Mouse (Mus musculus) cerebellum, postnatal 10 days (tissue): ENCODE measurements at regions not wholly inside any gene's neighbourhood (a gene's known extent, or its start where the extent isn't known, plus 50 kb on each side); places are given as distances from the start of the nearest gene placed in this dataset.
A peak's percentile ranks its signal among the peaks of the same experiment; 100 is the strongest.

Source experiments
- DNase-seq, 2 experiments: peaks; one replicate each; pipeline ENCODE4 v3.0.0; 2021; ENCODE audit warnings: mixed read lengths in 2 of 2

DNA sequence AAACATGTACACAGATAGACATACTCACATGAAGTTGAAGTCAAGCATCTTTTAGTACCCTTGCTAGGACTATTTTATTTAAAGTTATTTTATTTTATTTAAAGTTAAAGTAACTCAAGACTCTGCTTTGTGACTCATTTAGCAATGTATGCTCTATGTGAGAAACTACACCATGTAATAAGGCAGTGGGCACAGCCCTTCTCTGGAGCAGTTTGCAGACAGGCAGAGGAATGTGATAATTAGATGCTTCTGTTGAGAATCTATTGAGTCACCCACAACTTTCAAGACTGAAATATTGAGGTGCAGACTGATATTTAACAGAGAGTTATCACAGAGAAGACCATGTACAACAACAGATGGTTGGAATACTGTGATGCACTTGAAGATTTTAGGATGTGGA lies 825.2 kb upstream of the Cntn5 start:
- DNase-seq, result no peak

DNA sequence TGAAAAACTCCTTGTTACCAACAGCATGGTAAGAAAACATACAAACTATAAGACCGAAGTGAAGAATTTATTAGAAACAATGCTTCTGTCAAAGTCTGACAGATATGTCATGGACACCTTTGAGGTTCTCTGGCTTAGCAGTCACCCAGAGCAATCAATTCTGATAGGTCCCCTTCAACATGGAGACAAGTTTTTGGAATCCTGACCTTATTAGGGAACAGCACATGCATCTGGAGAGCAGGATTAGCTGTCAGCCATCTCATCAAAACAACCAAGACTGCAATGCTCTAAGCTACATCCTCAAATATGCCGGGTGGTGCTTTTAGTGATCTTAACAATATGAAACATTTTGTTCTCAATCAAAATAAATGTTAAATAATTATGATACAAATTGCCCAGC lies 817.2 kb upstream of the Cntn5 start:
- no peak for DNase-seq

DNA sequence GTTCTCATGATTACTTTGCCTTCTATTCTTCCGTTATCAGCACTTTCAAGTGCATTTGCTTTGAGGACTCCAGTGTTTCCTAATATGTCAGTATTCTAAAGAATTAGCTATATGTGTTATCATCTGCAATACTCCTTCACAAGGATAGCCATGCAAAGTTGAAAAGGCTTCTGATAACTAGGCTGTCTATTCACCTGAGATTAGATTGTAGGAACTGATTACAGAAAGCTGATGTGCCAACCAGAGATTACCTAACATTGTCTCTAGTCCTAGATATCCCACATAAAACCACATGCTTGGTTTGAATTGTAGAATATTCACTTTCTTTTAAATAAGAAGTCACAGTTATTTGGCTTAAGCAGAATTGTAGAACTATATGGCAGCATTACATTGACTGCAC lies 800.1 kb upstream of the Cntn5 start:
- DNase-seq, result no peak

DNA sequence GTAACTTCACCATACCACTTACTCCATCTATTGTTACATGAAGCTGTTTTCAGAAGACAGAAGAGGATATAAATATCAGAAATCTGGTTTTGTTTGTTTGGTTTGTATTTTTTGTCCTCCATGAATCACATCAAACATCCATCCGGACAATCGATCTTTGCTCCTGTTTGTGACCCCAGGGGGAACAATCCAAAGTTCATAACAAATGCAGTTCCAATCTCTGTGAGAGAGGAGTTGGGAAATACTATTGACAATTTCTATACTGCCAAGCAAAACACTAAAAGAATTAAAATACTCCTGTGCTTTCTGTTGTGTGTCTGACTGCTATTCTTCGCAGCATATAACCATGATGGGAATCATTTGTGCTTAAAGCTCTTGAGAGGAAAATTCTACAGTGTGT lies 798.6 kb upstream of the Cntn5 start:
- no peak for DNase-seq

DNA sequence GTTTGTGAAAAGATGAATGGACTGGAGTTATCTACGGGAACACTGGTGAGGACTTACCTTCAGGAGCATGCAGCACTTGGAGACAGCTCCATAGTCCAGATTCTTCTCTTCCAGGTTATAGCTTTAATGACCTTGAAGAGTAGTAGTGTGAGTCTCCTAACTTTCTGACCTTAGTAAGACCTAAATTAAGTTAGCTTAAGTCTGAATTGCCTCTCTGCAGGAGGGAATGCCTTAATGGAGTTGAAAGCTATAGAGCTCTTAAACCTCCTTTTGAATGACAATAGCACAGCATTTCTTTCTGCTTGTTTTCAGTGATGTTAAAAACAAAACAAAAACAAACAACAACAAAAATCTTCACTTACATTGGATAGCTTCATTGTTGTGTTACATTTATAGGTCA lies 788.9 kb upstream of the Cntn5 start:
- DNase-seq, result no peak

DNA sequence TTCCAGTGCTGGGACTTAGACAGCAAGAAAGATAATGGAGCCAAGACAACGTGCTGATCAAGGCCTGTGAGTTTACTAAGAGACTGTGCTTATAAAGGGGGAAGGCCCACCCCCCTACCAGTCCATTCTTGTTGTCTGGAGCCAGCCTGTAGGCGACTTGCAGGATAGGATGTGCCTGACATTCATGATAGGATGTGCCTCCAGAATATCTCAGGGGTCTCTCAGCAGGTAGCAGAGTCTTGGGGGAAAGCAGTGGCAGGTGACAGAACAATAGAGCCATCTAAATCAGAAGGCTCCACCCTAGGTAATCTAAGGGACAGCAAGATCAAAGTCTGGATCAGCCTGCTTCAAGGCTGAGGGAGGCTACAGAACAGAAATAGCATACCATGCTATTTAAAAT lies 782.5 kb upstream of the Cntn5 start:
- no peak for DNase-seq

DNA sequence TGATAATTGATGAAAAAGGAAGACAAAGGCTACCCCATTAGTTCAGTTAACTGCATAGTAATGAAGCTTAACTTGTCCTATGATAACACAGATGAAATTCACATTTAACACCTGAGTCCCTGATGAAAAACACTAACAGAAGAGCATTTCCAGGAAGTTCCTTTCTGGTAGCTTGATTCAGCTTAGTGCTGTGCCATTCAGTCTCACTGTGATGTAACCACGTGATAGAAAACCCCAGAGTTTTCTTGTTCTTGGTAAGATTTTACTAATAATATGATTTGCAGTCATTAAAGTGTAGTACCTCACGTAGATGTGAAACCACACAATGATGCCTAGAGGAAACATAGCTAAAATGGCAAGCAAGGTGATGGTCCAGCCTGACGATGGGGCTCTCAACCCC lies 767.4 kb upstream of the Cntn5 start:
- DNase-seq, result no peak

DNA sequence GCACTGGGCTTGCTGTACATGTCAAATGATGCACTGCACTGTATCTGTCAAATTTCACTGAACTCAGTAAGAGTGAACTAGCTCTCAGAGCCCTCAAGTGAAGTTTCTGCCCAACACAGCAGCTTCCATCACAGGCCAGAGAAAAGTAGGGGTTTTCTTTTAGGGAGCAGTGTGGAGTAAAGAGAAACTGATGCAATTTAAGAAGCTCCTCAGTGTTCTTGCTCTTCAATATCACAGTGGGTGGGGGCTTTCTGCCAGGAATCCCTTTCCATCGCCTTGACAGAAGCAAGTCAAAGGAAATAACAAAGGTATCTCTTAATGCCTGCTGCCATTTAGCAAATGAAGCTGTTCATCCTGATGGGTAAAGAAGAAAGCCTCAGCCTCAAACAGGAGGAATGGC lies 766.7 kb upstream of the Cntn5 start:
- peak; percentile 2 to 15 for DNase-seq

DNA sequence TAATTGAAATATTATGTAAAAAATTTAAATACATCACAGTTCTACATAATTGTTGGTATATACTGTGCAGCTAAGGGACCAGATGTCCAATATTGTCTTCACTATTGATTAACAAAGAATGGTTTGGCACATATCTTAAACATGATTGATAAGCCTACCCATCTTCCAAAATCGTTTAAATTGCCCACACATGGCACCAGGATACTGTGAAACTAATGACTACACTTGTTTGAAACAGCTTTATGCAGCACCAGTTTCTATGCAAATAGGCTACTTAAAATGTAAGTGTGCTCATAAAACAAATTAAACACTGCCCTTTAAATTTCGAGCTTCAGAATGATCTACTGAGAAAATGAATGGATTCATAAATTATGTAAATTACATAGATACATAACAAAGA lies 724.9 kb upstream of the Cntn5 start:
- no peak for DNase-seq

DNA sequence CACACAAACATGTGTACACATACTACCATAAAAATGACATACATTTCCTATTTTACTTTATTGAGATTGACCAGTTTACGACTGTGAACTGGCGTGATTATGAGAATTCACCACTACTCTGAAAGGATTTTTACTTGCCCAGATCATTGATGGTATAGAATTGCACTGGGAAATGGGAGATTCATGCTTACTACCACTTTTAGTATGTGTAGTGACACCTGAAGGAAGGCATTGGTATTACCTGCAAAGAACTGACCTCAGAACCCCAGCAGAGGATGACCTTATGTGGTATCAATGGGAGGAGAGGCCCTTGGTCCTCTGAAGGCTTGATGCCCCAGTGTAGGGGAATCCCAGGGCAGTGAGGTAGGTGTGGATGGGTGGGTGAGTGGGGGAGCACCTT lies 699.8 kb upstream of the Cntn5 start:
- no peak for DNase-seq

DNA sequence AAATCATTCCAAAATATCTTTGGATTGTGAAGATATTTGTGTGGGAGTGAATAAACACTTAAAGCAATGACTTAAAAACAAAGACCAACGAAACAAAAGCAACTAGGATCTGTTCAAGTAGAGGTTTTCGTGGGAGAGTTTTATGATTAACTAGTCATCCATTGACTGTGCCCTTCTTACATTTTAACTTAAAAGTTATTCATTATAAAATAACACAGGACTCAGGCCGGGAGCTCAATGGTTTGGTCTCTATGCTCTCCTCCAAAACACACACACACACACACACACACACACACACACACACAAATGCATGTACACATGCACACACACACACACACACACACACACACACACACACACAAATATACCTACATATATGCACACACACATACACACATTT lies 699.3 kb upstream of the Cntn5 start:
- DNase-seq, result no peak

DNA sequence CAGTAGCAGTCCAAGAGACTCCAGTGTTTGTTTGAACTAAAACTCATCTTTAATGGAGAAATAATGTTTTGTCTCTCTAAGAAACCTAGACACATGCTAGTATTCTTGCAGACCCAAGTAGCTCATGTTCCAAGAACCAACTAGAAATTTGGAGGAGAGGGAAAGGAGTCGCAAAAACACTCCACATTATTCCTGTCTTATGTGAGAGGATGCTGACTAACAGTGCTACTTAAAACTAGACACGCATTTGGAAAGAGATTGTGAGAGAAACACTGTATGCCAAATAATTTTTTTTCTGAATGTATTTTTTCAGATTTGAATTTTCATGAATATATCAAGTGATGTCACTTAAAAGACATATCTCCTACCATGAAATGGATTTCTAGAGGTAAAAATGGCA lies 698.3 kb upstream of the Cntn5 start:
- DNase-seq, result no peak

DNA sequence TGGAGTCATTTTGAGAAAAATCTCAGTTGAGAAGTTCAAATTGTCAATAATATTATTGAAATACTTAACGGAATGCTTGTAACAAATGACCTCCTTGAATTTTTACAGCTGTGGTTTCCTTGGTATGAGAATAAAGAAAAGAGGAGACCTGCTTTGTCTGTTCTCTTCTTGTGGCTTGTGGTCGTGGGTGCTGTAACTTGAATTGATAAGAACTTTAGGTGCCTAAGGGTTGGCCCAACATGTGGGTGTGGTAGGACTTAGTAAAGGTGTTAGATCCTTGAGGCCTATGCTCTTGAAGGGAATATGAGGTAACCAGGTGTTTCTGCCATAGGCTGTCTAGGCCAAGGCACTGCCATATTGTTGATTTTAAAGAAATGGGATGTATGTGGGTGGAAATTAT lies 674.4 kb upstream of the Cntn5 start:
- DNase-seq, result no peak

DNA sequence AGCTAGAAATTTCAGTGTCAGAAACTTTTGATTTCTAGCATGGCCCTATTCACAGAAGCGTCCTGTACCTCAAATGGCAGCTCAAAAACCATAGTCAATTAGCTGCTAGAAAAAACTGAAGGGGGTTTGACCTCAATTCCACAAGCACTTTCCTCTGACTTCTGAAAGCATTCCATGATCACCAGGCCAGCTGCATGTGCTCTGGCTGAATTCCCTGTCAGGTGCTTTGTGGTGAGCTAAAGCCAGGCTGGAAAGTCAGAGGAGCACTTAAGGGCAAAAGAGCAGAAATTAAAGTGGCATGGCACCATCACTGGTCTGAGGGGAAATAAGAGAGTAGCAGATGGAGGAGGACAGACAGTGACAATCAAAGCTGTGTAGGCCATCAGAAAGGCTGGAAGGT lies 658.3 kb upstream of the Cntn5 start:
- no peak for DNase-seq

DNA sequence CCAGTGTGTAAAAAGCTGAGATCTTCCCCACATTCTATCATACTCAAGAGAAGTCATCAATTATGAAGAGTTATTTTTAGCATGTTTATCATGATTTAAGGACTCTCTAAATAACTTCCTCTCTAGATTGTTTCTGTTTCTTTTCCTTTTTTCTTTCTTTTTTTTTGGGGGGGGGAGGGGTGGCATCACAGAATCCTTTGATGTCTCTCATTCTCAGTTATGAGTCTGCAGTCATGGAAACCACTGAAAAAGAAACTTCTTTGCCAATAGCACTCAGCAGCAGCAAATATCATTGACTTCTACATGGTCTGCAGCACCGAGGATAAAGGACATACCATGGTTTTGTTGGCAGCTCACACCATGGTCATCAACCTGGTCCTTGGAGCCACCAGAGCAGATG lies 654.8 kb upstream of the Cntn5 start:
- DNase-seq, result no peak

DNA sequence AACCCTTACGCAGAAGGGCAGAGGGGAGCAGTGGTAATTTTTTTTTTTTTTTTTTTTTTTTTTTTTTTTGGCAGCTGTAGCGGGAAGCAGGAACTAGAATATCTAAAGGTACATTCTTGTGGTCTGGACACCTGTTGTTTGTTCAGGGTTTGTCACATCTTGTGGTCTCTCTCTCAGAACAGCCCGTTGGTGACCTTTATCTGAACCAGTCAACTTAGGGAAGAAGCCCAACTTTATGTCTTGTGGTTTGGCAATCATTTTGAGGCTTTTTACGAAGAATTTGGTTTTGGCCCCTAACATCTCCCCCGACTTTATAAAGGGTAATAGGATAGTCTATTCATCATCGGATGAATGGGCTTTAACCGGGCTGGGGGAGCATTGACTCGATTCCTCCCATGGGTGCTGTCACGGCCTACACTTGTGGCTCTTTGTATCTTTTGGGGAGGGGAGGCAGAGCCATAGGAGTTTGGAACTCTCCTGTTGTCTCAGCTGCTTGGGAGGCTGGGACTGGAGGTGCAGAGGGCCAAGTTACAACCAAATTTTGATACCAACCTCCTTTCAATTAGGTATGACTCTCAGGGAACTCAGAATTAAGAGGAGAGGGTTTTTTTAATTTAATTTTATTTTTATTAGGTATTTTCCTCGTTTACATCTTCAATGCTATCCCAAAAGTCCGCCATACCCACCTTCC lies 609.4 kb upstream of the Cntn5 start:
- no peak for DNase-seq
